In the genomic region with DNA sequence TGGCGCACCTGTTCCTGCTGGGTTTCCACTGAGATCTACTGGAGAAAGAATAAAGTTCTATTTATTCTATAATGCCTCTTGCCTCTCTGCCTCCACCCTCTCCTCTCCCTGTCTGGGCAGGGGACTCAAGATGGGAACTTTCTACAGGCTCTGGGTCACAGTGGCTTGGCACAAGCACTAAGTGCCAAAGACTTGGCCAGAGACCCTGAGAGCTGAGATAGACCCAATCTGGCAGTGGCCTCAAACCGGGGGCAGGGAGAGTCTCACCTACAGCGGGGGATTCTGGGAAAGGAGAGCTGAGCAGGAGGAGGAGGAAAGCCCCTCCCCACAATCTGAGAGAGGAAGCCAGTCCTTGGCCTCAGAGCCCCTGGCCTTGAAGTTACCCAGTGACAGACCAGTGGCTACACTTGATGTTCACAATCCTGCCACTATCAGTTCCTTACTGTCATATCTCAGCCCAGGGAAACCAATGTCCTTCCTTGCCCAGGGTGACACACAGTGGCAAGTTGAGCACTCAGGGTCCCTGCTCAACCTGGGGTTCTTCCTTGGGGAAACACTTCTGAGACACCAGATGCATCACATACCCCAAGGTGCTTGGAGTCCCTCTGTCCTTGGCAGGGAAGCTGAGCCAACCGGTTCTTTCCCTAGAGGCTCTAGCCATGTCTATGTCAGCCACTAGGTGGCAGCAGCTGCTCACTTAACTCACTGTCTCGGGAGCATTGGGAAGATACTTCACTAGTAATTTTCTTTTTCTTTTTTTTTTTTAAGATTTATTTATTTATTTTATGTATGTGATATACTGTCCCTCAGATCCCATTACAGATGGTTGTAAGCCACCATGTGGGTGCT, we compare ENCODE assay signal across 8 mouse cellular contexts. TPM values are rescaled to one million over a fixed set of nuclear protein-coding genes. Genes with fewer than 3 reads are reported as not detected.
DNase-seq lines count a peak whose midpoint lies in the region; ATAC-seq and TF ChIP-seq lines count a peak whose summit lies in the region.

No protein-coding gene starts in this region.

- ATAC-seq in midbrain, embryonic 15.5 days (replicated peaks): no peak
- peak; percentile 63 for ATAC-seq in common myeloid progenitor, adult 5-6 weeks (replicated peaks; ENCODE audit: low read depth, poor library complexity, severe bottlenecking)
- no peak for ATAC-seq in limb, embryonic 14.5 days (ENCODE audit: low FRiP score, low read depth)
- peak; percentile 30; the same call in 1 of the 2 replicates for ATAC-seq in neutrophil, adult 5-6 weeks (ENCODE audit: extremely low read depth, insufficient number of reproducible peaks, low FRiP score, poor library complexity, severe bottlenecking)

- peak; percentile 69 for DNase-seq in midbrain, embryonic 10.5 days (ENCODE audit: low spot score)
- DNase-seq in T-cell, adult 2 months (ENCODE audit: low spot score): peak; percentile 65
- DNase-seq in heart, postnatal 4 days: peak; percentile 86
- DNase-seq in limb, embryonic 14.5 days (ENCODE audit: low spot score): peak; percentile 81
- no peak for DNase-seq in Muller cell, postnatal 12 days (ENCODE audit: inconsistent ontology term)

- H3K27ac ChIP-seq in midbrain, embryonic 10.5 days (replicated peaks): no peak overlapping the region
- H3K27ac ChIP-seq in midbrain, embryonic 15.5 days: no peak overlapping the region
- no peak overlapping the region for H3K27ac ChIP-seq in limb, embryonic 14.5 days (replicated peaks; ENCODE audit: low read depth, low read length)

- H3K4me1 ChIP-seq in midbrain, embryonic 10.5 days: peaks cover 18% of the 10 kb centered on the region
- peaks cover 16% of the 10 kb centered on the region for H3K4me1 ChIP-seq in midbrain, embryonic 15.5 days
- peaks cover 20% of the 10 kb centered on the region for H3K4me1 ChIP-seq in limb, embryonic 14.5 days (ENCODE audit: control insufficient read depth, insufficient read depth, low read length)

- H3K4me3 ChIP-seq in midbrain, embryonic 10.5 days: no peak overlapping the region
- no peak overlapping the region for H3K4me3 ChIP-seq in midbrain, embryonic 15.5 days
- no peak overlapping the region for H3K4me3 ChIP-seq in limb, embryonic 14.5 days (replicated peaks; ENCODE audit: low read length)

- peaks cover 14% of the 10 kb centered on the region for H3K27me3 ChIP-seq in midbrain, embryonic 10.5 days (ENCODE audit: low read depth, poor library complexity, severe bottlenecking)
- H3K27me3 ChIP-seq in midbrain, embryonic 15.5 days (replicated peaks): no peaks in the 10 kb centered on the region
- no peaks in the 10 kb centered on the region for H3K27me3 ChIP-seq in limb, embryonic 14.5 days (ENCODE audit: control insufficient read depth, insufficient read depth, low read length)

- H3K9me3 ChIP-seq in midbrain, embryonic 10.5 days (replicated peaks): no peaks in the 10 kb centered on the region
- H3K9me3 ChIP-seq in midbrain, embryonic 15.5 days: no peaks in the 10 kb centered on the region
- no peaks in the 10 kb centered on the region for H3K9me3 ChIP-seq in limb, embryonic 14.5 days (ENCODE audit: control insufficient read depth, low read length)

- TF ChIP-seq POLR2A in limb, embryonic 14.5 days (IDR thresholded peaks at IDR 0.05; ENCODE audit: borderline replicate concordance, extremely low read depth, insufficient read depth, insufficient read length): no peak

- WGBS in midbrain, embryonic 10.5 days: 49% methylated on average over 5 of the region's 5 CpGs
- WGBS in midbrain, embryonic 15.5 days: 45% methylated on average over 5 of the region's 5 CpGs
- 45% methylated on average over 5 of the region's 5 CpGs for WGBS in limb, embryonic 14.5 days

- H3K36me3 ChIP-seq in midbrain, embryonic 10.5 days: peaks cover 44% of the 10 kb centered on the region
- no peaks in the 10 kb centered on the region for H3K36me3 ChIP-seq in midbrain, embryonic 15.5 days (replicated peaks)
- H3K36me3 ChIP-seq in limb, embryonic 14.5 days (ENCODE audit: control insufficient read depth, insufficient read depth, low read length): peaks cover 50% of the 10 kb centered on the region

- no peak overlapping the region for H3K4me2 ChIP-seq in midbrain, embryonic 15.5 days
- H3K4me2 ChIP-seq in limb, embryonic 14.5 days (replicated peaks; ENCODE audit: low read depth, low read length, severe bottlenecking): no peak overlapping the region

- no peak overlapping the region for H3K9ac ChIP-seq in midbrain, embryonic 15.5 days
- H3K9ac ChIP-seq in limb, embryonic 14.5 days (ENCODE audit: low read depth, low read length, severe bottlenecking): no peak overlapping the region

RNA-seq across cellular contexts. Expression of a gene that starts 7.7 kb away (rescaled TPM):
- 0.16 TPM in 1 of 2 replicates, not detected in the other for polyA plus RNA-seq in midbrain, embryonic 10.5 days (2016; fragmentation: Nextera tagmentation; extraction: Ambion mirVana)
- polyA plus RNA-seq in midbrain, embryonic 15.5 days (2015; fragmentation: Nextera tagmentation; extraction: Ambion mirVana): 1.4 and 2.4 TPM in 2 replicates
- not detected in 2 replicates for total RNA-seq in common myeloid progenitor, adult 5-6 weeks (2017)
- total RNA-seq in heart, postnatal 4 days (2021): 1 to 10 TPM; 2.0 to 2.5 TPM
- 1.3 and 2.2 TPM in 2 replicates for polyA plus RNA-seq in limb, embryonic 14.5 days (2012; rRNA removed)
- 0.41 and 0.45 TPM in 2 replicates for polyA plus RNA-seq in limb, embryonic 14.5 days (2014; fragmentation: Nextera tagmentation; extraction: Ambion mirVana)
- total RNA-seq in neutrophil, adult 5-6 weeks (2017): not detected in 2 replicates

RNA-seq across cellular contexts. Expression of a gene that starts 47.5 kb away (rescaled TPM):
- 15.5 and 16.1 TPM in 2 replicates for polyA plus RNA-seq in midbrain, embryonic 10.5 days (2016; fragmentation: Nextera tagmentation; extraction: Ambion mirVana)
- 9.7 and 10.5 TPM in 2 replicates for polyA plus RNA-seq in midbrain, embryonic 15.5 days (2015; fragmentation: Nextera tagmentation; extraction: Ambion mirVana)
- 1.2 and 5.6 TPM in 2 replicates for total RNA-seq in common myeloid progenitor, adult 5-6 weeks (2017)
- 10 to 100 TPM; 34.6 to 38.1 TPM for total RNA-seq in heart, postnatal 4 days (2021)
- polyA plus RNA-seq in limb, embryonic 14.5 days (2012; rRNA removed): 39.8 and 57.0 TPM in 2 replicates
- 52.4 and 58.3 TPM in 2 replicates for polyA plus RNA-seq in limb, embryonic 14.5 days (2014; fragmentation: Nextera tagmentation; extraction: Ambion mirVana)
- total RNA-seq in neutrophil, adult 5-6 weeks (2017): 131 and 135 TPM in 2 replicates

RNA-seq across cellular contexts. Expression of a gene that starts 48.9 kb away (rescaled TPM):
- polyA plus RNA-seq in midbrain, embryonic 10.5 days (2016; fragmentation: Nextera tagmentation; extraction: Ambion mirVana): 357 and 364 TPM in 2 replicates
- polyA plus RNA-seq in midbrain, embryonic 15.5 days (2015; fragmentation: Nextera tagmentation; extraction: Ambion mirVana): 31.8 and 33.9 TPM in 2 replicates
- total RNA-seq in common myeloid progenitor, adult 5-6 weeks (2017): 622 and 650 TPM in 2 replicates
- 100 to 1,000 TPM; 174 to 191 TPM for total RNA-seq in heart, postnatal 4 days (2021)
- polyA plus RNA-seq in limb, embryonic 14.5 days (2012; rRNA removed): 98.2 and 134 TPM in 2 replicates
- 205 and 209 TPM in 2 replicates for polyA plus RNA-seq in limb, embryonic 14.5 days (2014; fragmentation: Nextera tagmentation; extraction: Ambion mirVana)
- total RNA-seq in neutrophil, adult 5-6 weeks (2017): 2.9 and 5.2 TPM in 2 replicates

Comparison
In these comparisons a context has a peak if more than half of its experiments do, and no peak if none do; other contexts are left out.
1. ATAC-seq: peak in common myeloid progenitor, adult 5-6 weeks (single experiment) and neutrophil, adult 5-6 weeks (single experiment); none in midbrain, embryonic 15.5 days (single experiment) and limb, embryonic 14.5 days (single experiment).
2. RNA of a gene that starts 48.9 kb away (total RNA-seq): 622 to 650 TPM in common myeloid progenitor, adult 5-6 weeks and 174 to 191 TPM in heart, postnatal 4 days; 2.9 to 5.2 TPM in neutrophil, adult 5-6 weeks; every median in the first group is over 10 times any median in the second.